Mouse (Mus musculus) neural tube, embryonic 10.5 days (tissue): ENCODE data around the gene Gm16503.
"Not testable (repeated sequence)": the region's sequence is repeated elsewhere in the genome, so short reads cannot be mapped to it uniquely, and the experiment has no call there.

Source experiments
- DNase-seq: peaks from one replicate; pipeline ENCODE4 v3.0.0-alpha.2; 2017; ENCODE audit warnings: low spot score; ENCODE audit errors: extremely low spot score

Gm16503 gene

DNA sequence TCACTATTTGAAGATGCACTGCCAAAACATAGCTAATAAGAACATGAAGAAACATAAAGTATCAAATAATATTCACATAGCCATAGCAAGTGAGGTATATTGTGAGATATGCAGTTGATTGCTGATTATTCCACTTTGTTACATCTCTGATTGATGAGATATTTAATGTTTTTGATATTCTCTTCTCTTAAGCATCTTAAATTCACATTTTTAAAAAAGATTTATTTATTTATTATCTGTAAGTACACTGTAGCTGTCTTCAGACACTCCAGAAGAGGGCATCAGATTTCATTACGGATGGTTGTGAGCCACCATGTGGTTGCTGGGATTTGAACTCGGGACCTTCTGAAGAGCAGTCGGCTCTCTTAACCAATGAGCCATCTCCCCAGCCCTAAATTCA lies at the start of gene Gm16503:
Gene Gm16503 (plus strand): TSS at position 301 of the 400 bp plus-strand sequence.
- DNase-seq = not testable (repeated sequence)

DNA sequence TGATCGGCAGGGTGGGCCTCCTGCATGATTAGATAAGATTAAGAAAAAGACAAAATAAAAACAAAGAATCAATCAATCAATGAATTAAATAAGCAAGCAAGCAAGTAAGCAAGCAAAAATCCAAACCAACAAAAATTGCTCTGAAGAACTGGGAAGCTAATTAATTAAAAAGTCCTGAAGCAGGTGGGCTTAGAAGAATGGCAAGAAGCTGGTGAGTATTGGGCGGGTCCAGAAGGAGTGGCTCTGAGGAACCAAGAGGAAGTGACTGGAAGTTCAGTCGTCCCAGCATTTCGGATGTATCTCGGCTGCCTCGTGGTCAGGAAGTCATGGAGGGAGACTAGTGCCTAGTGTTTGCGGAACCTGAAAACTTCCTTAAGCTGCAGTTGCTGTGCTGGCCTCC lies 47.9 kb upstream of the Gm16503 start, which contains the start of gene Zfp982:
Gene Zfp982 (plus strand): TSS at position 301 of the 400 bp plus-strand sequence.
- DNase-seq = not testable (repeated sequence)

DNA sequence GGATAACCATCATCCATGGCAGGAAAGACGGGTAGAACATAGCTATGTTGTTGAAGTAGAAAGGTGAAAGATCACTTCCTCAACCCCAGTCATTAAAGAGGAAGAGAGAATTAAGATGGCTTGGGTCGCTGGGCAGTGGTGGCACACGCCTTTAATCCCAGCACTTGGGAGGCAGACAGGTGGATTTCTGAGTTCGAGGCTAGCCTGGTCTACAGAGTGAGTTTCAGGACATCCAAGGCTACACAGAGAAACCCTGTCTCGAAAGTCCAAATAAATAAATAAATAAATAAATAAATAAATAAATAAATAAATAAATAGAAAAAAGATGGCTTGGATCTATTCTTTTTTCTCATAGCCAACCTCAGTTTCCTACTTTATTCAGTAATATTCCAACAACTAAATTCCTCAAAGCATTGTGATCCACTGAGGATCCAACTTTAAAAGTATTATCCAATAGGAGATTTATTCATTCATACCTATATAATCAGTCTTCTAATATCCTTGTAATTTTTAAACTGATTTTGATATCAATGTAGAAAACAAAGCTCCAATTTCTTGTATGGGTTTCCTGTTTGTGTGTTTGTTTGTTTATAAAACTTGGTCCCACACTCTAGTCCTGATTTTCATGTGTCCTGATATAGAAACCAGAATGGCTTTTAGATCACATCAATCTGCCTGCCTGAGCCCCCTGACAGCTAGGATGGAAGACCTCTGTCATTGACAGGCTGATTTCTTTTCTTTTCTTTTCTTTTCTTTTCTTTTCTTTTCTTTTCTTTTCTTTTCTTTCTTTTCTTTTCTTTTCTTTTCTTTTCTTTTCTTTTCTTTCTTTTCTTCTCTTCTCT lies 41.0 kb upstream of the Gm16503 start:
- not testable (repeated sequence) for DNase-seq

DNA sequence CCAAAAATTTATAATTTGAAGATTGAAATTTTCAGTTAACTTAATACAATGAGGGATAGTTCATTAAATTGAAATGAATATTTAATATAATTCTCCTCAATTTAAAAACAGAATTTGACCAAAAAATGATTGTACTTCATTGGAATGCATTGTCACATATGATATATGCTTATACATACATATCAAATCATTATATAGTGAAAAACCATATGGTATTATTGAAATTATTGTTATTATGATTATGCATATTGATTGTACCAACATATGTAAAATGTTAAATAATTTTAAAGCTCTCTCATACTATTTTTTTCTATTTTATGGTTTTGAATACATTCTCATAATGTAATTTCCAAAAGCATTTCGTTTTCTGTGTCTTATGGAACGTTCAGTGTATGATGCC lies 30.8 kb upstream of the Gm16503 start:
- DNase-seq = no peak

DNA sequence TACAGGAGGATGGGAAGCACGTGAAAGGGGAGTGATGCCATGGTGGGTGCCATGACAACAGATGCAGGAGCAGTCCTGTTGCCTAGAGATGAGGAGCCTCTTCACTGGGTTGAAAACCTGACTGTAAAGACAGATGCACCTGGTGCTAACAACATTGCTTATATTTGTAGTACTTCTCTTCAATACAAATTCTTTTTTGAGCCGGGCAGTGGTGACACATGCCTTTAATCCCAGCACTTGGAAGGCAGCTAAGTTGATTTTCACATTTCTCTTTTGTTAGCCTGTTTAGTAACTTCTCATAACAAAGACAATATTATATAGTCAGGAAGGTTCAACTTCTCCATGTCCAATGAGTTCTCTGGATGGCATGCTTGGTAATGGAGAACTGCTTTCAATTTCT lies 21.0 kb upstream of the Gm16503 start:
- DNase-seq = no peak

DNA sequence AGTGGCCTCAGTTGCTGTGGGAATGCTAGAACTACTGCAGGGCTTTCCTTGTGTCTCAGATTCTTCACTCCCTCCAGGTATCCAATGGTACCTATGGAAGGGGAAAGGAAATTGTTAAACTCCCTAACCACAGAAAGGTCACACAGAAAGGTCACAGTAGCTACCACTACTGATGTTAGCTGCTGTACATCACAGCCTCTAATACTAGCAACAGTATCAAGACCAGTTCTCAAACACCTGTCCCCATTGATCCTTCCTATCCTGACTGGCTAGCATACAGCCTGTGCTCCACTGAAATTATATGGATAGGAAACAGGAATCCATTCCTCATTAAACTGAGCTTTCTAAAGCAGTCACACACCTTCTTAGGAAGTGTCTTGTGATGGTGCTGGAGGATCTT lies 19.9 kb upstream of the Gm16503 start:
- no peak for DNase-seq

DNA sequence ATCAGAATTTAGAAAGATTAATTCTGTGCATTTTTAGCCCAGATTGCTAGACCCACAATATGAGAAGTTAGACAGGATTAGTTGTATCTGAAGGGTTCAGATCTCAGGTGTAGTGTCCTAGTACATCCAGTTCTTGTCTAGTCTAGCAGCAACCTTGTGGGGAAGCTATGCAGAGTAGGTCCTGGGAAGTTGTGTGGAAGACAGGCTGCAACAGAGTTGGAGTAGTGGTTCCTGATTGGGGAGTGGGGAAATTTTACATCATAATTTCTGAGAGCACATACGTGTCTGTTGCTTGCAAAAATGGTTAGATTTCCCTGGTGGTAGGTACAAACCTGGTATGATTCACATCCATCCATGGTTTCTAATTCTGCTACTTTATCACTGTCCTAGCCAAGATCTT lies 14.9 kb upstream of the Gm16503 start:
- no peak for DNase-seq

DNA sequence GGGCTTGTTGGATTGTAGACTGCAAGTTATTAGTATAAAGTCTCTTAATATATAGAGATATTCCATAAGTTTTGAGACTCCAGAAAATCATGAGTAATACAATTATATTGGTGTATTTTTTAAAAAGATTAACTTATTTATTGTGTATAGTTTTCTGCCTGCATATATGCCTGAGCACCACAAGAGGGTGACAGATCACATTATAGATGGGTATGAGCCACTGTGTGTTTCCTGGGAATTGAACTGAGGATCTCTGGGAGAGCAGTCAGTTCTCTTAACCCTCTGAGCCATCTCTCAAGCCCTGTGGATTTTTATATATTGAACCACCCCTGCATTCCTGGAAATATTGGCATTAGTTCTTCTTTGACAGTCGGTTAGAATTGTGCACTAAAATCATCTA lies 9.7 kb upstream of the Gm16503 start:
- no peak for DNase-seq

DNA sequence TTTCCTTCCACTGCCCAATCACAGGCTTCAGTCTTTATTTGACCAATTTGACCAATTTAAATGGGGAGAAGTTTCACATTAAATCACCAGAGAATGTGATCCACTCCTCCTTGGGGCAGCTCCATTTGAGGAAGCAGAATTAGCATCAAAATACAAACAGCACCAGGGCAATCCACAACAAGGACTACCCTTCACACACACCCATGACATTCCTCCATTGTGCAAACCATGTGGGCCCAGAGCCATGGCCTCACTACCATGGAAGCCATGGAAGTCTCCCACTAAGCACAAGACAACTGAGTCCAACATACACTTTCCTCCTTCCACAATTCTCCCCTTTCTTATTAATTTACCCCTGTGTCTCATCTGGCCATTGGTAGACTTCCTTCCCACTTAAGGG lies 4.1 kb upstream of the Gm16503 start:
- DNase-seq = not testable (repeated sequence)

DNA sequence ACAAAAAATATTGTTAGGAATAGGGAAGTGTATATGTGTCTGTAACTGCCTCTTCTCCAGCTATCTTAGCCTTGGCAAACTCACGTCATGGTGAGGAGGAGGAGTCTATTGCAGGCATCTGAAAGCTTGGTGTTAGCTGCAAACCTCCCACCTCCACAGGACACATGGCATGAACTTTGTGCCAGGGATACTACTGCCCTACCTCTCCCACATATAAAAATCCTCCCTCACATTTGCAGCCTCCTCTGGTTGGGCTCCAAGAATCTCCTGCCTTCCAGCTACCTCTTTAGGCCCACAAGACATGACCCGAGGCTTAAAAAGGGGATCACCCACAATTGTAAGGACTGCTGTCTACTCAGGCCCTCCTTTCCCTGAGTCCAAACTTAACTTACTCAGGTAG lies 2.3 kb upstream of the Gm16503 start:
- DNase-seq = no peak

DNA sequence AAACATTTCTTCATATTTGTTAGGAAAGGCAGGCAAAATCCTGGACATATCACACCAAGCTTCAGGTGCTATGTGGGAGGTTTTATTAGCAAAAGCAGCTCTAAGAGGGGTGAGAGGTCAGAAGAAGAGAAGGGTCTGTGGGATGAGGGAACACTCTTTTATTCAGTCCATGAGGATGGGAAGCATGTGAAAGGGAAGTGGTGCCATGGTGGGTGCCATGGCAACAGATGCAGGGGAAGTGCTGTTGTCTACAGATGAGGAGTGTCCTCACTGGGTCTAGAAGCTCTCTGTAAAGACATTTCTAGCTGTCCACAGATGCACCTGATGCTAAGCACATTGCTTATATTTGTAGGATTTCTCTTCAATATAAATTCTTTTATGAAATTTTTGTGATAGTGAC lies 1.1 kb downstream of the Gm16503 start:
- no peak for DNase-seq

DNA sequence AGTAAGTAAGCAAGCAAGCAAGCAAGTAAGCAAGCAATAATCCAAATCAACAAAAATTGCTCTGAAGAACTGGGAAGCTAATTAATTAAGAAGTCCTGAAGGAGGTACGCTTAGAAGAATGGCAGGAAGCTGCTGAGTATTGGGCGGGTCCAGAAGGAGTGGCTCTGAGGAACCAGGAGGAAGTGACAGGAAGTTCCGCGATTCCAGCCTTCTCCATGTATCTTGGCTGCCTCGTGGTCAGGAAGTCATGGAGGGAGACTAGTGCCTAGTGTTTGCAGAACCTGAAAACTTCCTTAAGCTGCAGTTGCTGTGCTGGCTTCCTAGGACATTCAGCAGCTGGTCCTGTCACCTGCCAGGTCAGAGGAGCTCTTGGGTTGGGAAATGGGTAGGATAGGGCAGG lies 13.1 kb downstream of the Gm16503 start, which contains the start of gene Zfp985:
Gene Zfp985 (plus strand): TSS at position 207 of the 400 bp plus-strand sequence.
- DNase-seq = not testable (repeated sequence)

DNA sequence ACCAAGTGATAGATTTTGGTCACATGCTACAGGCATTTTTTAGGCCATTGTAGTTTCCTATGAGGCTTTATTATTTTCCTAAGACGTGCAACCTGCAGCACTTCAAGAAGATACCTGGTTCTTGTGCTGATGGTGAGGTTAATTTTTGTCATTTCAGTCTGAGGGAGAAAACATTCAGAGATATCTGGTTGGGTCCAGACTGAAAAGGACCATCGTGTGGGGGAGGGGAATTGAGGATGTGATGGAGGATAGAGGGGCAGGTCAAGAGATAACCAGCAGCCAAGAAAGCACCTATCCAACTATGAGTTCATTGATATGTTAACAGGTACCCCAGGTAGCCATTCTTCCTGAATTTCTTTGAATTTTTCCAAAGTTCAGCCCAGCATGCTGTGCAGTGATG lies 14.3 kb downstream of the Gm16503 start:
- DNase-seq = not testable (repeated sequence)

DNA sequence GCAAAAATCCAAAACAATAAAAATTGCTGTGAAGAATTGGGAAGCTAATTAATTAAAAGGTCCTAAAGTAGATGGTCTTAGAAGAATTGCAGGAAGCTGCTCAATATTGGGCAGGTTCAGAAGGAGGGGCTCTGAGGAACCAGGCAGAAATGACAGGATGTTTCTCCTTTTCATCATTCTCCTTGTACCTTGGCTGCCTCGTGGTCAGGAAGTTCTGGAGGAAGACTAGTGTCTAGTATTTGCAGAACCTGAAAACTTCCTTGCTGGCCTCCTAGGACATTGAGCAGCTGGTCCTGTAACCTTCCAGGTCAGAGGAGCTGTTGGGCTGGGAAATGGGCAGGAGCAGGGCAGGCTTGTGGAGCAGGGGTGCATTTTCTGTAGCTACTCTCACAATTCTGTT lies 16.9 kb downstream of the Gm16503 start:
- DNase-seq = not testable (repeated sequence)

DNA sequence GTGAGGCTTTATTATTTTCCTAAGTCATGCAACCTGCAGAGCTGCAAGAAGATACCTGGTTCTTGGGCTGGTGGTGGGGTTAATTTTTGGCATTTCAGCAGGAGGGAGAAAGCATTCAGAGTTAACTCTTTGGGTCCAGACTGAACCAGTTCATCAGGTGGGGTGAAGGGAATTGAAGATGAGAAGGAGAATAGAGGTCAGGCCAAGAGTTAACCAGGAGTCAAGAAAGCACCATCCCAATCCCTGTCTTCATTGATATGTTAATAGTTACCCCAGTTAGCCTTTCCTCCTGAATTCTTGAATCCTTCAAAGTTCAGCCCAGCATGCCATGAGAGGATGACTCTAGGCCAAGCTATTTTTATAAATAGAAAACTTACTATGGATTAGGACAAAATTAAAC lies 18.0 kb downstream of the Gm16503 start:
- DNase-seq = not testable (repeated sequence)

DNA sequence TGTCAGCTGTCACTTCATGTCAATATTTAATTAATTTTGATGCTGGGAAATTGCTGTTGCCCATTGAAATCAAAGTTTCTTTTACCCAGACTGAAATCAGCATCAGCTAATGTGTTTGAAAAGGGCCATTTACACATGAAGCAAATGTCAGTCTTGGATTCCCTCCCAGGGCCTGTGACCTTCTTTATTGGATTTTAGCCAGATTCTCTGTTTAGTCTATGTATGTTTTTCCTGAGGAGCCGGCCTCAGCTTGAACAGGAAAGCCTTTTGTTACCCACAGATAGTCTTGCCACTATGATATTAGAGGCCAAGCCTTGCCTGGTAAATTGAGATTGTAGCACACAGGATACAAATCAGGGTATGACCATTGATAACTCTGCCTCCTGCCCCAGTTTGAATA lies 19.1 kb downstream of the Gm16503 start:
- DNase-seq = not testable (repeated sequence)

DNA sequence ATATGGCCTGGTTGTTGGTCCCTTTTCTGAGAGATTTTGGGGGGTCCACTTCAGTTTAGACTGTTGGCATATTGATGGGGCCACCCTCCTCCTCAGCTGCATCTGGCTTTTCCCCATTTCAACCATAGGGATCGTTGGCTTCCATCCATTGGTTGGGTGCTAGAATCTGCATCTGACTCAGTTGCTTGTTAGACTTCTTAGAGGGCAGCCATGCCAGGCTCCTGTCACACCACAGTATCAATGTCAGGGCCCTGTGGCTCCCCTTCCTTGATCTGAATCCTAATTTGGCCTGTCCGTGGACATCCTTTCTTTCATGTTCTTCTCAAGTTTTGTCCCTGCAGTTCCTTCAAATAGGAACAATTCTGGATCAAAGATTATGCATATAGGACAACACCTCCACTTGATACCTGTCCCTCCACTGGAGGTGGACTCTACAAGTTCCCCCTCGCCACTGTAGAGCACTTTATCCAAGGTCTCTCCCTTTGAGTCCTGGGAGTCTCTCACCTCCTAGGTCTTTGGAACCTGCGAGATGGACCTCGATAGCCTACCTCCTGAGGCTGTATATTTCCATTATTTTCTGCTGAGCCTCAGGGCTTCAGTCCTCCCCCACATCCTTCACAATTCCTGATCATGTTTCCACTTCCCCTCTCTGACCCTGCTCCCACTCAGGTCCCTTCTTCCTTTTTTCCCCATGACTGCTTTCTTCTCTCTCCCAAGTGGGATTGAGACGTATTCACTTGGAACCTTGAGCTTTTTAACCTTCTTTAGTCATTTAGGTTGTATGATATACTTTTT lies 25.6 kb downstream of the Gm16503 start:
- no peak for DNase-seq

DNA sequence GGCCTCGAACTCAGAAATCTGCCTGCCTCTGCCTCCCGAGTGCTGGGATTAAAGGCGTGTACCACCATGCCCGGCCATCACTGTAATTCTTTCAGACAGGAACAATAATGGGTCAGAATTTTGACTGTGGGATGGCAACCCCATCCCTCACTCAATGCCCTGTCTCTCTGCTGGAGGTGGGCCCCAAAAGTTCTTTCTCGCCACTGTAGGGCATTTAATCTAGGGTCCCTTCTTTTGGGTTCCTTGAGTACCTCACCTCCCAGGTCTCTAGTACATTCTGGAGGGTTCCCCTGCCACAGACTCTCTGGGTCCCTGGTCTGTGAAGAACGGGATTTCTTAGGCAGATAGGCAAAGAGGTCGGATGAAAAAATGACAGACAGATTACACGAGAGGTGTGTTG lies 31.1 kb downstream of the Gm16503 start:
- DNase-seq = not testable (repeated sequence)

DNA sequence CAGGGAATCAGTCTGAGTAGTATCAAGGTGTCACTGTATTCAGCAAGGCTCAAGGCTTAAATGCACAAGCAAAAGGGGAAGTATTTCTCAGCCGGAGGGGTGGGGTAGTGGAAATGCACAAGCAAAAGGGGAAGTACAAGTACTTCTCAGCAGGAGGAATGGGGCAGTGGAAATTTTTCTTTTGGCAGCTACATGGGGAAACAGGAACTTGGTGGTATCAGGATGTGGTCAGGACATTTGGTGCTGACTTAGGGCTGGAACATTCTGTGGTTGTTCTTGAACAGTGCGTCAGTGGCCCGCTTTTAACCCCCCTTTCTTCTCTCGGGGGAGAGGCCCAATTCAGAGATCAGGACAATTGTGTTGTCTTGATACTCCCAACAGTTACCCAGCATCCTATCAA lies 39.4 kb downstream of the Gm16503 start:
- not testable (repeated sequence) for DNase-seq

DNA sequence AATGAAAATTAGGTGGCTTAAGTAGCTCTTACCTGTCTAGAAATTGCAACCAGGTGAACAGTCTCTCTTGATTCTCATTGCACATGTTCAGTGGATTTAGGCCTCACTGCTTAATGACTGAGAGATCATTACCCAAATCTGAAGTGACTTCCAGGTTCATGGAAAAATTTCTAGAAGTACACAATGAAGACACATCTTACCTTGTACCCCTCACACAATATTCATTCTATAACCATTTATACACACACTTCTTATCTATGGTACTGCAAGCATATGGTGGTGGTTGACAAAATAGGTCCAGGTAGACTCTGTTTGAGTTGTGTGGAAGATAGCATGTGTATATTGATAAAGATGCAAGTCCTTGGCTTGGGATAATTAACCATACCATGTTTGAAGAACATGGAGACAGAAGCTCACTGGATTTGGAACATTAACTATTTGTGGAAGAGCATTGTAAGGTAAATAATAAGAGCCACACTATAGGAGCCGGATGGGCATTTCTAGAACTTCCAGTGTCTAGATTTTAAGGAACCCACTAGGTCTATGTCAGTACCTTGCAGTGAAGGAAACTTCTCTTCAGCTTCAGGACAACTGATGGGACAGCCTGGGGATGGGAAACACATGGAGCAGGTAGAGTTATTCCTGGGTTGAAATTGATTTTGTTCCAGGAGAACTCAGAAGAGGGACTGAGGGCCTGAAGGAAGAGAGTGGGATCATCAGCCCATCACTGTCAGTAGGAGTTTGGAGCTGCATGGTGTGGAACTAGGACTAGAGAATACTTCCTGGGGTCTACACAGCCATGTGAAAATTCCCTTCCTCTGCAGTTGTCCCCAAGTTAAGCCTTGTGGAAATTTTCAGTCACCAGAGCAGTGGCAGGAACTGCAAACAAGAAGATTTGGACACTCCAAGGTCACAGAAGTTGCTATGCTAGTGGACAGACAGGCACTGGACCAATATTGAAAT lies 46.8 kb downstream of the Gm16503 start:
- DNase-seq = no peak
